In the genomic region with DNA sequence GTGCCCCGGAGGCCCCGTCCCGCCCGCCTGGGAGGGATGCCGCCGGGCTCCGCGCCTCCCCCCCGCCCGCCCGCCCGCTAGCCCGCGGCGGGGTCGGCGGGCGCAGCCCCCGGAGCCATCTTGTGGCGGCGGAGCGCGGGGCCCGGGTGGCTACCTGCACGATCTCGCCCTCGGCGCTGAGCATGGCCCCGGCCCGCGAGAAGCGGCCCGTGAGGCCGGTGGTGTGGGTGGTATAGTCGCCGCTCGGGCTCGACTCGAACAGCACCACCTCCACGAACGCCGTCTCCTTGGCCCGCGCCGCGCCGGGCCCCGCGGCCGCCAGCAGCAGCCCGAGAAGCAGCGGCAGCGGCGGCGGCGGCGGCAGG, we compare ENCODE assay signal across 8 mouse cellular contexts. TPM values are rescaled to one million over a fixed set of nuclear protein-coding genes. Genes with fewer than 3 reads are reported as not detected.
A peak's percentile ranks its signal among the peaks of the same experiment; 100 is the strongest.
DNase-seq lines count a peak whose midpoint lies in the region; ATAC-seq and TF ChIP-seq lines count a peak whose summit lies in the region.

No protein-coding gene starts in this region.

- H3K27me3 ChIP-seq in E14TG2a.4 (ENCODE audit: insufficient read depth, low read length), result peaks cover 36% of the 10 kb centered on the region
- H3K27me3 ChIP-seq in embryonic facial prominence, embryonic 15.5 days, result no peaks in the 10 kb centered on the region
- peaks cover 11% of the 10 kb centered on the region for H3K27me3 ChIP-seq in midbrain, embryonic 10.5 days (ENCODE audit: low read depth, poor library complexity, severe bottlenecking)

- intact Hi-C loops in heart, postnatal 14 days (cut with DNase I), result no loop called here

- H3K4me2 ChIP-seq in embryonic facial prominence, embryonic 15.5 days (replicated peaks), result peak overlapping the region; percentile 87

- under 1% methylated on average over 49 of the region's 57 CpGs for WGBS in embryonic facial prominence, embryonic 15.5 days
- under 1% methylated on average over 53 of the region's 57 CpGs for WGBS in midbrain, embryonic 10.5 days

- H3K9me3 ChIP-seq in E14TG2a.4 (ENCODE audit: low read length), result no peaks in the 10 kb centered on the region
- no peaks in the 10 kb centered on the region for H3K9me3 ChIP-seq in embryonic facial prominence, embryonic 15.5 days (replicated peaks)
- H3K9me3 ChIP-seq in midbrain, embryonic 10.5 days (replicated peaks), result no peaks in the 10 kb centered on the region

- H3K36me3 ChIP-seq in E14TG2a.4 (ENCODE audit: insufficient read depth, low read length), result peaks cover 3% of the 10 kb centered on the region; the same call in 1 of the 2 replicates
- no peaks in the 10 kb centered on the region for H3K36me3 ChIP-seq in embryonic facial prominence, embryonic 15.5 days
- H3K36me3 ChIP-seq in midbrain, embryonic 10.5 days, result 0 out of 2 replicates have a peak, but pooled peaks cover under 1% of the 10 kb centered on the region

- peak overlapping the region; percentile 86 for H3K9ac ChIP-seq in embryonic facial prominence, embryonic 15.5 days

- H3K27ac ChIP-seq in embryonic facial prominence, embryonic 15.5 days (replicated peaks), result peak overlapping the region; percentile 85
- H3K27ac ChIP-seq in midbrain, embryonic 10.5 days (replicated peaks), result peak overlapping the region; percentile 95

- peaks cover 27% of the 10 kb centered on the region for H3K4me1 ChIP-seq in E14TG2a.4 (replicated peaks; ENCODE audit: low read depth, low read length)
- peaks cover 20% of the 10 kb centered on the region for H3K4me1 ChIP-seq in embryonic facial prominence, embryonic 15.5 days
- H3K4me1 ChIP-seq in midbrain, embryonic 10.5 days, result peaks cover 55% of the 10 kb centered on the region

- no peak for TF ChIP-seq CTCF in E14TG2a.4 (conservative IDR thresholded peaks at IDR 0.05; ENCODE audit: low read length)

- H3K4me3 ChIP-seq in E14TG2a.4 (replicated peaks; ENCODE audit: low read length), result peak overlapping the region; percentile 85
- H3K4me3 ChIP-seq in embryonic facial prominence, embryonic 15.5 days (replicated peaks), result peak overlapping the region; percentile 87
- peak overlapping the region; percentile 90 for H3K4me3 ChIP-seq in midbrain, embryonic 10.5 days

- ATAC-seq in embryonic facial prominence, embryonic 15.5 days (ENCODE audit: insufficient number of reproducible peaks, low FRiP score, low TSS enrichment, low read depth), result 0 out of 2 replicates have a peak, but pooled peaks have one; percentile 5
- no peak for ATAC-seq in megakaryocyte-erythroid progenitor cell, adult 5-6 weeks (replicated peaks; ENCODE audit: low FRiP score, low TSS enrichment, poor library complexity, severe bottlenecking)

- peak; percentile 66 for DNase-seq in adrenal gland, adult 2 months
- DNase-seq in heart, postnatal 14 days, result peak; percentile 52 to 58
- DNase-seq in layer of hippocampus, postnatal 36 days, result peak; percentile 35 to 36
- no peak for DNase-seq in midbrain, embryonic 10.5 days (ENCODE audit: low spot score)
- peak; percentile 11 to 17 for DNase-seq in spleen, postnatal 14 days (ENCODE audit: low spot score in 2 of 2)

RNA-seq across cellular contexts. Expression of gene Znrf3, which starts 0.4 kb away (rescaled TPM):
- total RNA-seq in adrenal gland, adult 2 months (2021), result 10 to 100 TPM; 21.8 to 27.9 TPM
- polyA plus RNA-seq in adrenal gland, adult 2 months (2012; rRNA removed), result 11.9 and 15.7 TPM in 2 replicates
- polyA plus RNA-seq in embryonic facial prominence, embryonic 15.5 days (2015; fragmentation: Nextera tagmentation; extraction: Ambion mirVana), result 15.9 and 16.9 TPM in 2 replicates
- total RNA-seq in heart, postnatal 14 days (2021), result 10 to 100 TPM; 10.4 to 12.6 TPM
- 10 to 100 TPM; 19.1 to 20.7 TPM for total RNA-seq in layer of hippocampus, postnatal 36 days (2021)
- 12.2 and 12.8 TPM in 2 replicates for polyA plus RNA-seq in midbrain, embryonic 10.5 days (2016; fragmentation: Nextera tagmentation; extraction: Ambion mirVana)
- 12.2 and 13.7 TPM in 2 replicates for total RNA-seq in megakaryocyte-erythroid progenitor cell, adult 5-6 weeks (2014; fragmentation: Nextera tagmentation)
- 3.8 and 4.6 TPM in 2 replicates for total RNA-seq in megakaryocyte-erythroid progenitor cell, adult 5-6 weeks (2017)
